Mouse (Mus musculus): ENCODE measurements around the gene Gatm. TPM values are rescaled to one million over a fixed set of nuclear protein-coding genes. Genes with fewer than 3 reads are reported as not detected.

Gene Gatm
- 4.6 and 6.3 TPM in 2 replicates for polyA plus RNA-seq (2012; ENCODE audit: insufficient read depth, insufficient read length, missing spikeins)

- H3K4me1 ChIP-seq (ENCODE audit: control insufficient read depth, insufficient read depth, insufficient read length, low read length) = peaks cover 5% of the 10 kb centered on the region; the same call in 1 of the 2 replicates
- H3K4me3 ChIP-seq (ENCODE audit: insufficient read depth, low read depth, low read length) = peak within 1 kb of the TSS; percentile 60
- no peak within 1 kb of the TSS; the same call in 1 of the 2 replicates for H3K27ac ChIP-seq (replicated peaks; ENCODE audit: low read depth, low read length)
Measured at GRCm38 (mm10) chr2:122610746-122611653, at the start of gene Gatm. TSS of gene Gatm (minus strand) at chr2:122611303.

GRCm38 (mm10) chr2:122659825-122660224 is 48.7 kb upstream of the Gatm start:
- no peaks in the 10 kb centered on the region for H3K4me1 ChIP-seq (ENCODE audit: control insufficient read depth, insufficient read depth, insufficient read length, low read length)
- H3K27ac ChIP-seq (replicated peaks; ENCODE audit: low read depth, low read length) = no peak overlapping the region
- no peak overlapping the region for H3K4me3 ChIP-seq (ENCODE audit: insufficient read depth, low read depth, low read length)

GRCm38 (mm10) chr2:122657707-122658524 is 46.8 kb upstream of the Gatm start:
- H3K27ac ChIP-seq (replicated peaks; ENCODE audit: low read depth, low read length) = no peak overlapping the region
- no peak overlapping the region for H3K4me3 ChIP-seq (ENCODE audit: insufficient read depth, low read depth, low read length)
- H3K4me1 ChIP-seq (ENCODE audit: control insufficient read depth, insufficient read depth, insufficient read length, low read length) = no peaks in the 10 kb centered on the region

- Histone ChIP-seq H3K4me3 (ENCODE audit: insufficient read depth, low read depth, low read length) (no peak overlapping the region), H3K4me1 (ENCODE audit: control insufficient read depth, insufficient read depth, insufficient read length, low read length) (peaks cover 1% of the 10 kb centered on the region; the same call in 1 of the 2 replicates)
Measured at GRCm38 (mm10) chr2:122656767-122657166, 45.7 kb upstream of the Gatm start.

GRCm38 (mm10) chr2:122656052-122656451 is 44.9 kb upstream of the Gatm start:
- H3K27ac ChIP-seq (replicated peaks; ENCODE audit: low read depth, low read length) = no peak overlapping the region

More at GRCm38 (mm10) chr2:122656767-122657166, 45.7 kb upstream of the Gatm start:
- H3K27ac ChIP-seq (replicated peaks; ENCODE audit: low read depth, low read length) = no peak overlapping the region

GRCm38 (mm10) chr2:122652096-122653084 is 41.3 kb upstream of the Gatm start:
- no peak overlapping the region for H3K4me3 ChIP-seq (ENCODE audit: insufficient read depth, low read depth, low read length)
- H3K4me1 ChIP-seq (ENCODE audit: control insufficient read depth, insufficient read depth, insufficient read length, low read length) = peaks cover 4% of the 10 kb centered on the region; the same call in 1 of the 2 replicates
- peak overlapping the region; percentile 89 for H3K27ac ChIP-seq (replicated peaks; ENCODE audit: low read depth, low read length)

More at GRCm38 (mm10) chr2:122656052-122656451, 44.9 kb upstream of the Gatm start:
- no peak overlapping the region for H3K4me3 ChIP-seq (ENCODE audit: insufficient read depth, low read depth, low read length)
- H3K4me1 ChIP-seq (ENCODE audit: control insufficient read depth, insufficient read depth, insufficient read length, low read length) = peaks cover 4% of the 10 kb centered on the region; the same call in 1 of the 2 replicates

GRCm38 (mm10) chr2:122638673-122639072 is 27.6 kb upstream of the Gatm start:
- no peak overlapping the region for H3K4me3 ChIP-seq (ENCODE audit: insufficient read depth, low read depth, low read length)
- H3K27ac ChIP-seq (replicated peaks; ENCODE audit: low read depth, low read length) = no peak overlapping the region
- H3K4me1 ChIP-seq (ENCODE audit: control insufficient read depth, insufficient read depth, insufficient read length, low read length) = no peaks in the 10 kb centered on the region

GRCm38 (mm10) chr2:122638029-122638428 is 26.9 kb upstream of the Gatm start:
- Histone ChIP-seq H3K4me1 (ENCODE audit: control insufficient read depth, insufficient read depth, insufficient read length, low read length) (no peaks in the 10 kb centered on the region), H3K27ac (replicated peaks; ENCODE audit: low read depth, low read length) (no peak overlapping the region), H3K4me3 (ENCODE audit: insufficient read depth, low read depth, low read length) (peak overlapping the region; percentile 59)

GRCm38 (mm10) chr2:122637526-122637997 is 26.5 kb upstream of the Gatm start:
- H3K4me3 ChIP-seq (ENCODE audit: insufficient read depth, low read depth, low read length) = peak overlapping the region; percentile 59
- H3K4me1 ChIP-seq (ENCODE audit: control insufficient read depth, insufficient read depth, insufficient read length, low read length) = no peaks in the 10 kb centered on the region
- H3K27ac ChIP-seq (replicated peaks; ENCODE audit: low read depth, low read length) = no peak overlapping the region

GRCm38 (mm10) chr2:122636686-122637085 is 25.6 kb upstream of the Gatm start, which contains the start of gene AA467197:
TSS of gene AA467197 (plus strand) at chr2:122636986.
- no peaks in the 10 kb centered on the region for H3K4me1 ChIP-seq (ENCODE audit: control insufficient read depth, insufficient read depth, insufficient read length, low read length)
- peak within 1 kb of the TSS; percentile 59 for H3K4me3 ChIP-seq (ENCODE audit: insufficient read depth, low read depth, low read length)
- no peak within 1 kb of the TSS for H3K27ac ChIP-seq (replicated peaks; ENCODE audit: low read depth, low read length)

- Histone ChIP-seq H3K27ac (replicated peaks; ENCODE audit: low read depth, low read length) (no peak overlapping the region), H3K4me1 (ENCODE audit: control insufficient read depth, insufficient read depth, insufficient read length, low read length) (no peaks in the 10 kb centered on the region)
Measured at GRCm38 (mm10) chr2:122631226-122631801, 20.2 kb upstream of the Gatm start.

GRCm38 (mm10) chr2:122630465-122631225 is 19.5 kb upstream of the Gatm start:
- H3K4me3 ChIP-seq (ENCODE audit: insufficient read depth, low read depth, low read length) = peak overlapping the region; percentile 95
- H3K27ac ChIP-seq (replicated peaks; ENCODE audit: low read depth, low read length) = 0 out of 2 replicates have a peak overlapping the region, but pooled peaks have one; percentile 4
- no peaks in the 10 kb centered on the region for H3K4me1 ChIP-seq (ENCODE audit: control insufficient read depth, insufficient read depth, insufficient read length, low read length)

More at GRCm38 (mm10) chr2:122631226-122631801, 20.2 kb upstream of the Gatm start:
- peak overlapping the region; percentile 95 for H3K4me3 ChIP-seq (ENCODE audit: insufficient read depth, low read depth, low read length)

- no peaks in the 10 kb centered on the region for H3K4me1 ChIP-seq (ENCODE audit: control insufficient read depth, insufficient read depth, insufficient read length, low read length)
- H3K27ac ChIP-seq (replicated peaks; ENCODE audit: low read depth, low read length) = no peak overlapping the region
- no peak overlapping the region for H3K4me3 ChIP-seq (ENCODE audit: insufficient read depth, low read depth, low read length)
Measured at GRCm38 (mm10) chr2:122629871-122630270, 18.8 kb upstream of the Gatm start.

Measured in brown adipose tissue, adult 24 weeks (tissue).